Mouse (Mus musculus) megakaryocyte, adult 5-6 weeks (primary cell): ENCODE data around the gene Per1. TPM values are rescaled to one million over a fixed set of nuclear protein-coding genes. Genes with fewer than 3 reads are reported as not detected.

Source experiments
- ATAC-seq: 2 replicates; pipeline ENCODE4 v1.8.0; 2016; ENCODE audit warnings: mild to moderate bottlenecking, inconsistent platforms; ENCODE audit not compliant: poor library complexity, severe bottlenecking
- total RNA-seq, 2 experiments: library from RNA; stranded (forward) in 1 of 2; stranded (reverse) in 1 of 2; fragments of 153-499, 151-499 nt in 1 of 2; fragments of 221-1000, 200-1000 nt in 1 of 2; gene quantifications; 2 replicates each; pipeline versions ENCODE4 v1.2.3 to v1.2.4; 2015 to 2017

Per1 gene
- total RNA-seq, 2 experiments from 2014 or later, result 7.9 to 12.5 TPM

- peak; percentile 30 for ATAC-seq
These were observed 2.2 kb downstream of the Per1 start for GRCm38 (mm10) chr11:69096987-69097900.

GRCm38 (mm10) chr11:69098039-69098761 lies 3.2 kb downstream of the Per1 start:
- ATAC-seq, result no peak

GRCm38 (mm10) chr11:69098762-69099091 lies 3.7 kb downstream of the Per1 start:
- ATAC-seq, result peak; percentile 48

- no peak for ATAC-seq
These were observed 4.3 kb downstream of the Per1 start for GRCm38 (mm10) chr11:69099177-69099914.

GRCm38 (mm10) chr11:69099915-69100345 lies 4.9 kb downstream of the Per1 start:
- peak; percentile 48 for ATAC-seq

- no peak for ATAC-seq
These were observed 5.8 kb downstream of the Per1 start for GRCm38 (mm10) chr11:69100639-69101360.

- ATAC-seq, result no peak
These were observed 6.8 kb downstream of the Per1 start for GRCm38 (mm10) chr11:69101604-69102402.

GRCm38 (mm10) chr11:69102403-69102725 lies 7.3 kb downstream of the Per1 start:
- ATAC-seq, result no peak

- ATAC-seq, result no peak
These were observed 8.1 kb downstream of the Per1 start for GRCm38 (mm10) chr11:69103121-69103520.

GRCm38 (mm10) chr11:69103531-69104435 lies 8.8 kb downstream of the Per1 start:
- ATAC-seq, result no peak

GRCm38 (mm10) chr11:69104487-69104886 lies 9.5 kb downstream of the Per1 start:
- ATAC-seq, result no peak

GRCm38 (mm10) chr11:69105227-69105626 lies 10.2 kb downstream of the Per1 start:
- ATAC-seq, result no peak

- no peak for ATAC-seq
These were observed 10.8 kb downstream of the Per1 start for GRCm38 (mm10) chr11:69105796-69106195.

GRCm38 (mm10) chr11:69106299-69106698 lies 11.3 kb downstream of the Per1 start:
- no peak for ATAC-seq

- ATAC-seq, result no peak
These were observed 11.8 kb downstream of the Per1 start for GRCm38 (mm10) chr11:69106842-69107241.

- ATAC-seq, result no peak
These were observed 12.7 kb downstream of the Per1 start for GRCm38 (mm10) chr11:69107676-69108075.

GRCm38 (mm10) chr11:69108223-69108622 lies 13.2 kb downstream of the Per1 start:
- ATAC-seq, result no peak

- no peak for ATAC-seq
These were observed 14.2 kb downstream of the Per1 start for GRCm38 (mm10) chr11:69109032-69109900.
